ENCODE assay signal across 15 mouse cellular contexts in genomic region chr10:8658934-8659294, GRCm38 (mm10).
"Had no signal": no experiment of that assay in that cellular context is flagged by ENCODE, and none has a peak within 500 bp of the region (broad histone marks: within the 10 kb centered on the region; RNA-seq: fewer than 3 reads in every experiment).

No protein-coding gene starts in this region.

- H3K4me2 ChIP-seq: intestine, embryonic 15.5 days; liver, embryonic 13.5 days; lung, embryonic 15.5 days; midbrain, embryonic 11.5 days had no signal

- ATAC-seq: intestine, embryonic 15.5 days had no signal

- H3K36me3 ChIP-seq: intestine, embryonic 15.5 days; liver, embryonic 13.5 days; lung, embryonic 15.5 days had no signal

- H3K4me1 ChIP-seq: intestine, embryonic 15.5 days; liver, embryonic 13.5 days had no signal

- H3K4me3 ChIP-seq: intestine, embryonic 15.5 days; left cerebral cortex, adult 2 months; liver, embryonic 13.5 days; lung, embryonic 15.5 days had no signal

- DNase-seq: kidney, adult 11 months; kidney, adult 9 months; kidney, postnatal 14 days; kidney, postnatal 4 days; layer of hippocampus, adult 9-11 months; liver, embryonic 13.5 days; midbrain, embryonic 14.5 days; thymus, adult 2 months; thymus, postnatal 14 days; thymus, postnatal 4 days had no signal

- H3K9me3 ChIP-seq: intestine, embryonic 15.5 days; liver, embryonic 13.5 days; lung, embryonic 15.5 days had no signal

- H3K27ac ChIP-seq: intestine, embryonic 15.5 days; left cerebral cortex, adult 2 months; liver, embryonic 13.5 days; stomach, postnatal 0 days had no signal

- H3K27me3 ChIP-seq: intestine, embryonic 15.5 days; liver, embryonic 13.5 days; lung, embryonic 15.5 days had no signal

- H3K9ac ChIP-seq: intestine, embryonic 15.5 days; liver, embryonic 13.5 days; lung, embryonic 15.5 days had no signal
